10 mouse cellular contexts compared by ENCODE assay signal in the genomic region with DNA sequence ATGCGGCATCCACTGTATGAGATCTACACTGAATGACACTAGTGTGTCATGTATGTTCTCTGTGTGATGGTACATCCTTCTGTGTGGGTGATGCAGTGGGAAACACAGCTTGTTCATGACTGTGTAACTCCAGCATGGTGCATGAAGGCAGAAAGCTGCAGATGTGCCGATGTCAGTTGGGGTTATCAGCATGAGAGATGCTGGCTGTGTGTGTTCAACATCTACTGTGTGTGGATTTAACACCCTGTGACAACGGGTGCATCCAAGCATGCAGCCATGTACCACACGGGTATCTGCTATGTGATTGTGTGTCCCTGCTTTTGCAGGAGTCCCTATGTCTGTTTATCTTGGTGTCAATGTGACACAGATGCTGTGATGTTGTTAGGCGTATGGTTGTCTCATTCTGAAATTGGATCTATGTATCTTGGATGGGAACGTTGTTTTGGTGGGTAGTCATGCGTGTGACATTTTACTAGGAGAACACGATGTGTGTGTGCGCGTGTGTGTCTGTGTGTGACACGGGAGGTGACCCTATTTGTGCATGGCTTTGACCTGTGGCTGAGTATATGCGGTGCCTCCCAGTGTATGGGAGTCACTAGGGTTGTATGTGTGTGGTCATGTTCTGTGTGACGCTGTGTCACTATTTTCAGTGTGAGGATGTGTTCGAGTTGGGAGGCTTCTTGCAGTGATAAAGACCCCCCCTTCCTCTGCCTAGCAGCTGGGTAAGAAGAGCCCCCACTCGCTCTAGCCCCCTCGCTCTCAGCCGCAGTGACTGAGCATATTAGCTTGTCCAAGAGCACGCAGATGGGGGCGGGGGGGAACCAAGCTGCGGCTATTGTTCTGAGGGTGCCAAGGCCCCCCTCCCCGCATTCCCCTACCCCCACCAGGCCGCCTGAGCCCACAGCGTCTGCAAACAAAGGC. TPM values are rescaled to one million over a fixed set of nuclear protein-coding genes. Genes with fewer than 3 reads are reported as not detected.
DNase-seq lines count a peak whose midpoint lies in the region; ATAC-seq and TF ChIP-seq lines count a peak whose summit lies in the region.
"Had no signal": no experiment of that assay in that cellular context is flagged by ENCODE, and none has a peak within 500 bp of the region (broad histone marks: within the 10 kb centered on the region; RNA-seq: fewer than 3 reads in every experiment).

No protein-coding gene starts in this region.

- TF ChIP-seq POLR2A in ES-Bruce4 (IDR thresholded peaks at IDR 0.05; ENCODE audit: insufficient read depth, low read length): no peak
- no peak for TF ChIP-seq POLR2A in heart, adult 2 months (IDR thresholded peaks at IDR 0.05; ENCODE audit: insufficient read depth, low read depth, low read length)

- H3K4me1 ChIP-seq in ES-Bruce4 (ENCODE audit: control insufficient read depth, insufficient read depth, low read length): no peaks in the 10 kb centered on the region
- peaks cover 36% of the 10 kb centered on the region for H3K4me1 ChIP-seq in forebrain, embryonic 15.5 days
- no peaks in the 10 kb centered on the region; the same call in none of the 2 replicates for H3K4me1 ChIP-seq in liver, postnatal 0 days (ENCODE audit: insufficient read depth)
- H3K4me1 ChIP-seq in heart, adult 2 months (ENCODE audit: control insufficient read depth, insufficient read depth, low read length): no peaks in the 10 kb centered on the region

- no peak for TF ChIP-seq EP300 in ES-Bruce4 (IDR thresholded peaks at IDR 0.05; ENCODE audit: insufficient read depth, low read depth, low read length)
- no peak for TF ChIP-seq EP300 in liver, postnatal 0 days (IDR thresholded peaks at IDR 0.05; ENCODE audit: low read depth)
- no peak for TF ChIP-seq EP300 in heart, adult 2 months (IDR thresholded peaks at IDR 0.05; ENCODE audit: insufficient read depth, low read depth, low read length)

- TF ChIP-seq CTCF in gastrocnemius, adult 2 months (IDR thresholded peaks at IDR 0.05): no peak
- TF ChIP-seq CTCF in ES-Bruce4 (IDR thresholded peaks at IDR 0.05; ENCODE audit: low read depth, low read length): no peak
- TF ChIP-seq CTCF in liver, postnatal 0 days (IDR thresholded peaks at IDR 0.05; ENCODE audit: low read depth): no peak
- no peak for TF ChIP-seq CTCF in heart, adult 2 months (IDR thresholded peaks at IDR 0.05)

- H3K27me3 ChIP-seq in ES-Bruce4 (ENCODE audit: control insufficient read depth, insufficient read depth, low read length, poor library complexity, severe bottlenecking): no peaks in the 10 kb centered on the region; the same call in 1 of the 2 replicates
- H3K27me3 ChIP-seq in forebrain, embryonic 15.5 days: no peaks in the 10 kb centered on the region
- peaks cover 54% of the 10 kb centered on the region for H3K27me3 ChIP-seq in liver, postnatal 0 days (ENCODE audit: insufficient read depth, low read length)
- peaks cover 31% of the 10 kb centered on the region for H3K27me3 ChIP-seq in heart, adult 2 months (ENCODE audit: control insufficient read depth, insufficient read depth, low read length)

- no peaks in the 10 kb centered on the region for H3K79me2 ChIP-seq in heart, adult 2 months (replicated peaks; ENCODE audit: control insufficient read depth, insufficient read depth, low read length)

- peak; percentile 46 for ATAC-seq in forebrain, embryonic 15.5 days (replicated peaks)
- no peak for ATAC-seq in liver, postnatal 0 days
- no peak for ATAC-seq in activated CD4-positive, CD25-positive, alpha-beta regulatory T cell, adult 4 months

- H3K36me3 ChIP-seq in ES-Bruce4 (ENCODE audit: control insufficient read depth, insufficient read depth, low read length, poor library complexity, severe bottlenecking): no peaks in the 10 kb centered on the region
- H3K36me3 ChIP-seq in forebrain, embryonic 15.5 days: peaks cover 11% of the 10 kb centered on the region
- no peaks in the 10 kb centered on the region for H3K36me3 ChIP-seq in liver, postnatal 0 days (replicated peaks; ENCODE audit: insufficient read depth, low read length)
- H3K36me3 ChIP-seq in heart, adult 2 months (ENCODE audit: control insufficient read depth, insufficient read depth, low read length): no peaks in the 10 kb centered on the region

- peak overlapping the region; percentile 45; the same call in 1 of the 2 replicates for H3K9ac ChIP-seq in ES-Bruce4 (ENCODE audit: low read depth, poor library complexity, severe bottlenecking)
- H3K9ac ChIP-seq in forebrain, embryonic 15.5 days (replicated peaks): peak overlapping the region; percentile 98
- H3K9ac ChIP-seq in liver, postnatal 0 days (replicated peaks): no peak overlapping the region
- H3K9ac ChIP-seq in heart, adult 2 months (ENCODE audit: low read depth, low read length): no peak overlapping the region

- WGBS in forebrain, embryonic 15.5 days: 14% methylated on average over 23 of the region's 23 CpGs
- 25% methylated on average over 23 of the region's 23 CpGs for WGBS in liver, postnatal 0 days (ENCODE audit: insufficient replicate concordance)
- 28% methylated on average over 23 of the region's 23 CpGs for WGBS in heart, adult 2 months

- H3K4me3 ChIP-seq in gastrocnemius, adult 2 months: peak overlapping the region; percentile 66; the same call in 1 of the 2 replicates
- peak overlapping the region; percentile 87 for H3K4me3 ChIP-seq in ES-Bruce4 (ENCODE audit: low read depth, low read length)
- peak overlapping the region; percentile 88 for H3K4me3 ChIP-seq in forebrain, embryonic 15.5 days
- peak overlapping the region; percentile 44 for H3K4me3 ChIP-seq in liver, postnatal 0 days (ENCODE audit: low read depth, low read length)
- no peak overlapping the region for H3K4me3 ChIP-seq in heart, adult 2 months

- intact Hi-C loops in gastrocnemius, adult 2 months (cut with DNase I): no loop called here
- intact Hi-C loops in gastrocnemius, postnatal 14 days (cut with DNase I; ENCODE audit: low total_unique reads): no loop called here
- intact Hi-C loops in heart, adult 2 months (cut with DNase I): no loop called here

- DNase-seq in gastrocnemius, adult 2 months: no peak
- no peak for DNase-seq in gastrocnemius, postnatal 14 days
- DNase-seq in liver, postnatal 0 days: no peak
- no peak for DNase-seq in frontal cortex, postnatal 36 days (ENCODE audit: low spot score in 2 of 2)
- no peak for DNase-seq in heart, adult 2 months

- H3K9me3 ChIP-seq in ES-Bruce4 (replicated peaks; ENCODE audit: control insufficient read depth, insufficient read depth, low read length, poor library complexity, severe bottlenecking): no peaks in the 10 kb centered on the region
- no peaks in the 10 kb centered on the region for H3K9me3 ChIP-seq in forebrain, embryonic 15.5 days
- H3K9me3 ChIP-seq in liver, postnatal 0 days (ENCODE audit: low read length): no peaks in the 10 kb centered on the region

- peak overlapping the region; percentile 63 for H3K4me2 ChIP-seq in forebrain, embryonic 15.5 days (replicated peaks)
- H3K4me2 ChIP-seq in liver, postnatal 0 days (ENCODE audit: low read depth, low read length): peak overlapping the region; percentile 70

- H3K27ac ChIP-seq in gastrocnemius, adult 2 months: no peak overlapping the region
- H3K27ac ChIP-seq in ES-Bruce4 (ENCODE audit: insufficient read depth, low read length): no peak overlapping the region
- peak overlapping the region; percentile 93 for H3K27ac ChIP-seq in forebrain, embryonic 15.5 days (replicated peaks)
- H3K27ac ChIP-seq in liver, postnatal 0 days (ENCODE audit: low read depth): no peak overlapping the region
- H3K27ac ChIP-seq in heart, adult 2 months: no peak overlapping the region

RNA-seq across cellular contexts. Expression of gene Mast1, which starts 0.9 kb away (rescaled TPM):
- under 1 TPM in 1 of 2 experiments, not detected in 1; 0.17 TPM for total RNA-seq in gastrocnemius, adult 2 months (2021)
- total RNA-seq in gastrocnemius, postnatal 14 days (2021): under 1 TPM in 1 of 2 experiments, not detected in 1; 0.07 TPM
- 0.73 and 1.5 TPM in 2 replicates for polyA plus RNA-seq in ES-Bruce4 (2011; ENCODE audit: insufficient read depth, insufficient read length, low read depth, missing spikeins)
- polyA plus RNA-seq in forebrain, embryonic 15.5 days (2015; fragmentation: Nextera tagmentation; extraction: Ambion mirVana): 48.3 and 52.5 TPM in 2 replicates
- polyA plus RNA-seq in liver, postnatal 0 days (2015; fragmentation: Nextera tagmentation; extraction: Ambion mirVana): 0.07 TPM in 1 of 2 replicates, not detected in the other
- polyA plus RNA-seq in activated CD4-positive, CD25-positive, alpha-beta regulatory T cell, adult 4 months (2017; shearing (Covaris generic)): 1 to 10 TPM in 1 of 2 experiments, under 1 TPM in 1; 0.64 to 1.0 TPM
- total RNA-seq in heart, adult 2 months (2021): under 1 TPM; 0.07 to 0.10 TPM
- 0.16 and 0.18 TPM in 2 replicates for polyA plus RNA-seq in heart, adult 2 months (2012; rRNA removed)
- polyA plus RNA-seq: C2C12 had no signal

RNA-seq across cellular contexts. Expression of gene Rtbdn, which starts 10.5 kb away (rescaled TPM):
- total RNA-seq in gastrocnemius, adult 2 months (2021): not detected
- total RNA-seq in gastrocnemius, postnatal 14 days (2021): not detected
- polyA plus RNA-seq in ES-Bruce4 (2011; ENCODE audit: insufficient read depth, insufficient read length, low read depth, missing spikeins): 0.38 TPM in 1 of 2 replicates, not detected in the other
- polyA plus RNA-seq in forebrain, embryonic 15.5 days (2015; fragmentation: Nextera tagmentation; extraction: Ambion mirVana): 2.0 and 2.3 TPM in 2 replicates
- 0.09 TPM in 1 of 2 replicates, not detected in the other for polyA plus RNA-seq in liver, postnatal 0 days (2015; fragmentation: Nextera tagmentation; extraction: Ambion mirVana)
- polyA plus RNA-seq in activated CD4-positive, CD25-positive, alpha-beta regulatory T cell, adult 4 months (2017; shearing (Covaris generic)): not detected
- total RNA-seq in heart, adult 2 months (2021): not detected
- polyA plus RNA-seq in heart, adult 2 months (2012; rRNA removed): not detected in 2 replicates
- total RNA-seq: liver, adult 2 months had no signal
- polyA plus RNA-seq: liver, adult 2 months had no signal

RNA-seq across cellular contexts. Expression of gene Dnase2a, which starts 27.9 kb away (rescaled TPM):
- total RNA-seq in gastrocnemius, adult 2 months (2021): 1 to 10 TPM; 4.0 to 8.4 TPM
- 1 to 10 TPM; 5.7 to 6.9 TPM for total RNA-seq in gastrocnemius, postnatal 14 days (2021)
- polyA plus RNA-seq in ES-Bruce4 (2011; ENCODE audit: insufficient read depth, insufficient read length, low read depth, missing spikeins): 27.5 and 30.9 TPM in 2 replicates
- polyA plus RNA-seq in forebrain, embryonic 15.5 days (2015; fragmentation: Nextera tagmentation; extraction: Ambion mirVana): 5.6 TPM in 2 replicates
- polyA plus RNA-seq in liver, postnatal 0 days (2015; fragmentation: Nextera tagmentation; extraction: Ambion mirVana): 15.4 and 16.0 TPM in 2 replicates
- 10 to 100 TPM; 15.1 to 18.1 TPM for polyA plus RNA-seq in activated CD4-positive, CD25-positive, alpha-beta regulatory T cell, adult 4 months (2017; shearing (Covaris generic))
- total RNA-seq in heart, adult 2 months (2021): 1 to 10 TPM; 6.5 to 9.6 TPM
- polyA plus RNA-seq in heart, adult 2 months (2012; rRNA removed): 9.2 and 10.9 TPM in 2 replicates

RNA-seq across cellular contexts. Expression of gene Gm49661, which starts 32.9 kb away (rescaled TPM):
- total RNA-seq in gastrocnemius, adult 2 months (2021): not detected
- total RNA-seq in gastrocnemius, postnatal 14 days (2021): not detected
- 4.9 TPM in 1 of 2 replicates, not detected in the other for polyA plus RNA-seq in ES-Bruce4 (2011; ENCODE audit: insufficient read depth, insufficient read length, low read depth, missing spikeins)
- polyA plus RNA-seq in forebrain, embryonic 15.5 days (2015; fragmentation: Nextera tagmentation; extraction: Ambion mirVana): not detected in 2 replicates
- 0.89 TPM in 1 of 2 replicates, not detected in the other for polyA plus RNA-seq in liver, postnatal 0 days (2015; fragmentation: Nextera tagmentation; extraction: Ambion mirVana)
- not detected for polyA plus RNA-seq in activated CD4-positive, CD25-positive, alpha-beta regulatory T cell, adult 4 months (2017; shearing (Covaris generic))
- 1 to 10 TPM; 1.3 to 2.1 TPM for total RNA-seq in heart, adult 2 months (2021)
- not detected in 2 replicates for polyA plus RNA-seq in heart, adult 2 months (2012; rRNA removed)
- total RNA-seq: liver, adult 2 months had no signal
- polyA plus RNA-seq: C2C12 had no signal

RNA-seq across cellular contexts. Expression of gene Prdx2, which starts 33.1 kb away (rescaled TPM):
- total RNA-seq in gastrocnemius, adult 2 months (2021): 100 to 1,000 TPM; 151 to 245 TPM
- total RNA-seq in gastrocnemius, postnatal 14 days (2021): 100 to 1,000 TPM; 224 to 248 TPM
- polyA plus RNA-seq in ES-Bruce4 (2011; ENCODE audit: insufficient read depth, insufficient read length, low read depth, missing spikeins): 226 and 237 TPM in 2 replicates
- polyA plus RNA-seq in forebrain, embryonic 15.5 days (2015; fragmentation: Nextera tagmentation; extraction: Ambion mirVana): 1,445 and 1,467 TPM in 2 replicates
- polyA plus RNA-seq in liver, postnatal 0 days (2015; fragmentation: Nextera tagmentation; extraction: Ambion mirVana): 780 and 831 TPM in 2 replicates
- 100 to 1,000 TPM; 246 to 312 TPM for polyA plus RNA-seq in activated CD4-positive, CD25-positive, alpha-beta regulatory T cell, adult 4 months (2017; shearing (Covaris generic))
- total RNA-seq in heart, adult 2 months (2021): 100 to 1,000 TPM; 591 to 662 TPM
- 464 and 584 TPM in 2 replicates for polyA plus RNA-seq in heart, adult 2 months (2012; rRNA removed)

Comparison
In these comparisons a context has a peak if more than half of its experiments do, and no peak if none do; other contexts are left out.
1. H3K9ac ChIP-seq: peak in ES-Bruce4 (single experiment) and forebrain, embryonic 15.5 days (single experiment); none in liver, postnatal 0 days (single experiment) and heart, adult 2 months (single experiment).
2. RNA of gene Mast1, which starts 0.9 kb away (polyA plus RNA-seq): 48.3 to 52.5 TPM in forebrain, embryonic 15.5 days; 0.73 to 1.5 TPM in ES-Bruce4, 0.64 to 1.0 TPM in activated CD4-positive, CD25-positive, alpha-beta regulatory T cell, adult 4 months, 0.16 to 0.18 TPM in heart, adult 2 months and 0.07 TPM in liver, postnatal 0 days; every median in the first group is over 10 times any median in the second.